Mouse (Mus musculus) heart, embryonic 16.5 days (tissue): Measurements from ENCODE around the gene Tmem30c. TPM values are rescaled to one million over a fixed set of nuclear protein-coding genes. Genes with fewer than 3 reads are reported as not detected.
"Not testable (repeated sequence)": the region's sequence is repeated elsewhere in the genome, so short reads cannot be mapped to it uniquely, and the experiment has no call there.

Experiments
- ATAC-seq: fragments of 200-750 bp; cut with Nextera tagmentation; replicated peaks from 2 replicates; pipeline ENCODE4 v1.8.0; 2017; ENCODE audit warnings: moderate number of reproducible peaks; ENCODE audit not compliant: insufficient read depth, low FRiP score; ENCODE audit errors: extremely low read depth
- H3K27ac ChIP-seq: fragments of 300-500 bp; sonication (generic); 2 replicates; pipeline ENCODE4 v1.5.1; 2014; ENCODE audit warnings: mild to moderate bottlenecking, low read length, control low read depth, moderate library complexity
- H3K27me3 ChIP-seq: fragments of 300-500 bp; sonication (generic); 2 replicates; pipeline ENCODE4 v1.6.1; 2014; ENCODE audit warnings: low read length, mixed read lengths; ENCODE audit not compliant: control insufficient read depth, insufficient read depth
- H3K36me3 ChIP-seq: fragments of 300-500 bp; sonication (generic); 2 replicates; pipeline ENCODE4 v1.6.1; 2014; ENCODE audit not compliant: control insufficient read depth, insufficient read depth
- H3K4me1 ChIP-seq: fragments of 300-500 bp; sonication (generic); 2 replicates; pipeline ENCODE4 v1.6.1; 2014; ENCODE audit warnings: low read length, mixed read lengths; ENCODE audit not compliant: control insufficient read depth, insufficient read depth
- H3K4me2 ChIP-seq: fragments of 300-500 bp; sonication (generic); 2 replicates; pipeline ENCODE4 v1.6.1; 2014; ENCODE audit warnings: low read depth, mild to moderate bottlenecking, control low read depth, low read length
- H3K4me3 ChIP-seq: fragments of 300-500 bp; sonication (generic); 2 replicates; pipeline ENCODE4 v1.5.1; 2014; ENCODE audit warnings: mild to moderate bottlenecking, control low read depth, low read length
- H3K9ac ChIP-seq: fragments of 300-500 bp; sonication (generic); 2 replicates; pipeline ENCODE4 v1.6.1; 2014; ENCODE audit warnings: low read length, control low read depth
- H3K9me3 ChIP-seq: fragments of 300-500 bp; sonication (generic); replicated peaks from 2 replicates; pipeline ENCODE4 v1.6.1; 2016; ENCODE audit warnings: low read length; ENCODE audit not compliant: control insufficient read depth
- WGBS: fragments of 180-500 bp; shearing (Covaris S2); extraction: QIAGEN DNeasy Blood & Tissue Kit; methylation state at CpG from one replicate; pipeline ENCODE4 v1.1.7; 2014; 5-methylcytosine and 5-hydroxymethylcytosine counted together
- polyA plus RNA-seq: library from polyadenylated mRNA; unstranded; fragments of >200 nt; fragmentation: Nextera tagmentation; extraction: Ambion mirVana; gene quantifications from 2 replicates; pipeline ENCODE4 v1.2.1, GENCODE M21; 2015

The Tmem30c gene
- polyA plus RNA-seq, 1 experiment from 2014 or later = not detected

- Histone ChIP-seq H3K9ac (no peak overlapping the region), H3K36me3 (no peaks in the 10 kb centered on the region), H3K27ac (no peak overlapping the region), H3K27me3 (no peaks in the 10 kb centered on the region), H3K4me1 (peaks cover 10% of the 10 kb centered on the region), H3K9me3 (peaks cover 4% of the 10 kb centered on the region; the same call in 1 of the 2 replicates), H3K4me2 (no peak overlapping the region), H3K4me3 (no peak overlapping the region)
- 84% methylated on average over 4 of the region's 4 CpGs for WGBS
- ATAC-seq = no peak
These were observed 45.2 kb downstream of the Tmem30c start for GRCm38 (mm10) chr16:57247464-57247863.

GRCm38 (mm10) chr16:57246596-57246995, 46.1 kb downstream of the Tmem30c start:
- peaks cover 4% of the 10 kb centered on the region; the same call in 1 of the 2 replicates for H3K9me3 ChIP-seq
- no peak overlapping the region for H3K4me2 ChIP-seq
- no peak overlapping the region for H3K27ac ChIP-seq
- H3K36me3 ChIP-seq = no peaks in the 10 kb centered on the region
- ATAC-seq = no peak; the same call in 1 of the 2 replicates
- WGBS = 75% methylated on average over 3 of the region's 3 CpGs
- H3K9ac ChIP-seq = no peak overlapping the region
- no peaks in the 10 kb centered on the region for H3K27me3 ChIP-seq
- H3K4me3 ChIP-seq = no peak overlapping the region
- peaks cover 2% of the 10 kb centered on the region for H3K4me1 ChIP-seq

GRCm38 (mm10) chr16:57243858-57244248, 48.8 kb downstream of the Tmem30c start:
- 7% methylated on average over 6 of the region's 6 CpGs for WGBS
- Histone ChIP-seq H3K27me3 (no peaks in the 10 kb centered on the region), H3K4me3 (no peak overlapping the region), H3K9ac (no peak overlapping the region), H3K4me1 (no peaks in the 10 kb centered on the region), H3K36me3 (no peaks in the 10 kb centered on the region), H3K27ac (no peak overlapping the region), H3K4me2 (no peak overlapping the region), H3K9me3 (no peaks in the 10 kb centered on the region)
- peak; percentile 65 for ATAC-seq

GRCm38 (mm10) chr16:57243205-57243857, 49.3 kb downstream of the Tmem30c start:
- Histone ChIP-seq H3K9ac (no peak overlapping the region), H3K36me3 (no peaks in the 10 kb centered on the region), H3K4me1 (no peaks in the 10 kb centered on the region), H3K9me3 (no peaks in the 10 kb centered on the region), H3K4me3 (no peak overlapping the region), H3K27me3 (no peaks in the 10 kb centered on the region), H3K27ac (no peak overlapping the region), H3K4me2 (no peak overlapping the region)
- whole genome bisulfite sequencing = 48% methylated on average over 10 of the region's 10 CpGs
- peak; percentile 60 for ATAC-seq

GRCm38 (mm10) chr16:57242857-57243204, 49.8 kb downstream of the Tmem30c start:
- WGBS = 84% methylated on average over 5 of the region's 5 CpGs
- no peaks in the 10 kb centered on the region for H3K36me3 ChIP-seq
- no peak overlapping the region for H3K9ac ChIP-seq
- H3K27ac ChIP-seq = no peak overlapping the region
- no peak overlapping the region for H3K4me3 ChIP-seq
- no peaks in the 10 kb centered on the region for H3K9me3 ChIP-seq
- no peaks in the 10 kb centered on the region for H3K27me3 ChIP-seq
- H3K4me2 ChIP-seq = no peak overlapping the region
- no peaks in the 10 kb centered on the region for H3K4me1 ChIP-seq
- ATAC-seq = no peak

- H3K4me2 ChIP-seq = no peak overlapping the region
- WGBS = 40% methylated on average over 7 of the region's 7 CpGs
- H3K27me3 ChIP-seq = no peaks in the 10 kb centered on the region
- no peak for ATAC-seq
- H3K9me3 ChIP-seq = no peaks in the 10 kb centered on the region
- H3K4me1 ChIP-seq = peaks cover 4% of the 10 kb centered on the region
- no peak overlapping the region for H3K27ac ChIP-seq
- no peak overlapping the region for H3K4me3 ChIP-seq
- no peak overlapping the region for H3K9ac ChIP-seq
- H3K36me3 ChIP-seq = no peaks in the 10 kb centered on the region
These were observed 56.7 kb downstream of the Tmem30c start for GRCm38 (mm10) chr16:57235871-57236510.

GRCm38 (mm10) chr16:57231937-57232310, 60.7 kb downstream of the Tmem30c start:
- not testable (repeated sequence) for ATAC-seq, H3K9ac ChIP-seq, H3K27ac ChIP-seq, H3K27me3 ChIP-seq, H3K36me3 ChIP-seq, H3K9me3 ChIP-seq
- WGBS = 69% methylated on average over 4 of the region's 5 CpGs
- peaks cover 20% of the 10 kb centered on the region for H3K4me1 ChIP-seq
- H3K4me2 ChIP-seq = peak overlapping the region; percentile 75
- peak overlapping the region; percentile 96 for H3K4me3 ChIP-seq

GRCm38 (mm10) chr16:57231089-57231936, 61.4 kb downstream of the Tmem30c start, which contains the start of gene Tbc1d23:
TSS of gene Tbc1d23 (minus strand) at chr16:57231504.
- H3K4me1 ChIP-seq = peaks cover 24% of the 10 kb centered on the region
- H3K4me2 ChIP-seq = peak within 1 kb of the TSS; percentile 75
- peak within 1 kb of the TSS; percentile 87 for H3K27ac ChIP-seq
- no peaks in the 10 kb centered on the region for H3K27me3 ChIP-seq
- H3K4me3 ChIP-seq = peak within 1 kb of the TSS; percentile 96
- H3K36me3 ChIP-seq = no peaks in the 10 kb centered on the region
- WGBS = under 1% methylated on average over 42 of the region's 42 CpGs
- ATAC-seq = peak; percentile 96
- peak within 1 kb of the TSS; percentile 93 for H3K9ac ChIP-seq
- no peaks in the 10 kb centered on the region for H3K9me3 ChIP-seq

- H3K27ac ChIP-seq = no peak overlapping the region
- no peaks in the 10 kb centered on the region; the same call in 1 of the 2 replicates for H3K36me3 ChIP-seq
- 65% methylated on average over 5 of the region's 5 CpGs for WGBS
- H3K4me2 ChIP-seq = no peak overlapping the region
- ATAC-seq = no peak
- H3K27me3 ChIP-seq = no peaks in the 10 kb centered on the region
- no peaks in the 10 kb centered on the region for H3K9me3 ChIP-seq
- peaks cover 24% of the 10 kb centered on the region for H3K4me1 ChIP-seq
- no peak overlapping the region for H3K9ac ChIP-seq
- H3K4me3 ChIP-seq = no peak overlapping the region
These were observed 66.2 kb downstream of the Tmem30c start for GRCm38 (mm10) chr16:57226444-57226843.
